Comparison of ENCODE assay signal across 25 mouse cellular contexts in genomic region chr19:53199711-53200110, GRCm38 (mm10). TPM values are rescaled to one million over a fixed set of nuclear protein-coding genes. Genes with fewer than 3 reads are reported as not detected.
DNase-seq lines count a peak whose midpoint lies in the region; ATAC-seq and TF ChIP-seq lines count a peak whose summit lies in the region.
"Had no signal": no experiment of that assay in that cellular context is flagged by ENCODE, and none has a peak within 500 bp of the region (broad histone marks: within the 10 kb centered on the region; RNA-seq: fewer than 3 reads in every experiment).

No protein-coding gene starts in this region.

- no peaks in the 10 kb centered on the region for H3K27me3 ChIP-seq in heart, embryonic 13.5 days (replicated peaks)
- no peaks in the 10 kb centered on the region for H3K27me3 ChIP-seq in lung, embryonic 15.5 days
- H3K27me3 ChIP-seq: embryonic facial prominence, embryonic 13.5 days; forebrain, embryonic 15.5 days; limb, embryonic 12.5 days; liver, embryonic 15.5 days; midbrain, embryonic 13.5 days; neural tube, embryonic 13.5 days; stomach, embryonic 15.5 days had no signal

- H3K9ac ChIP-seq in heart, embryonic 13.5 days: no peak overlapping the region
- no peak overlapping the region for H3K9ac ChIP-seq in lung, embryonic 15.5 days
- H3K9ac ChIP-seq: embryonic facial prominence, embryonic 13.5 days; forebrain, embryonic 15.5 days; hindbrain, embryonic 14.5 days; limb, embryonic 12.5 days; liver, embryonic 15.5 days; midbrain, embryonic 13.5 days; neural tube, embryonic 13.5 days; stomach, embryonic 15.5 days had no signal

- no peak for DNase-seq in heart, adult 18-20 months
- no peak for DNase-seq in lung, adult 2 months
- DNase-seq in adrenal gland, postnatal 25 days: no peak
- DNase-seq in thymus, adult 18-20 months: no peak
- DNase-seq: adrenal gland, adult 2 months; B cell, adult 2 months; cerebellum, adult 9-11 months; gastrocnemius, postnatal 10 days; lung, postnatal 14 days; thymus, postnatal 14 days had no signal

- 83% methylated on average over 9 of the region's 9 CpGs for WGBS in heart, embryonic 13.5 days
- WGBS in lung, embryonic 15.5 days: 85% methylated on average over 9 of the region's 9 CpGs
- WGBS in lung, adult 2 months: 82% methylated on average over 9 of the region's 9 CpGs

- no peak overlapping the region for H3K4me2 ChIP-seq in heart, embryonic 13.5 days
- no peak overlapping the region for H3K4me2 ChIP-seq in lung, embryonic 15.5 days
- H3K4me2 ChIP-seq: embryonic facial prominence, embryonic 13.5 days; forebrain, embryonic 15.5 days; hindbrain, embryonic 14.5 days; limb, embryonic 12.5 days; liver, embryonic 15.5 days; midbrain, embryonic 13.5 days; neural tube, embryonic 13.5 days; stomach, embryonic 15.5 days had no signal

- peaks cover 26% of the 10 kb centered on the region for H3K36me3 ChIP-seq in heart, embryonic 13.5 days
- no peaks in the 10 kb centered on the region for H3K36me3 ChIP-seq in lung, embryonic 15.5 days
- H3K36me3 ChIP-seq: forebrain, embryonic 15.5 days; midbrain, embryonic 13.5 days; neural tube, embryonic 13.5 days had no signal

- TF ChIP-seq POLR2A in lung, adult 2 months (IDR thresholded peaks at IDR 0.05; ENCODE audit: borderline replicate concordance, extremely low read depth, low read depth, low read length): no peak
- no peak for TF ChIP-seq POLR2A in cortical plate, adult 2 months (IDR thresholded peaks at IDR 0.05; ENCODE audit: extremely low read depth, insufficient read depth, low read length)

- no peak for TF ChIP-seq CTCF in lung, adult 2 months (IDR thresholded peaks at IDR 0.05; ENCODE audit: insufficient read depth, low read length)
- TF ChIP-seq CTCF in cortical plate, adult 2 months (IDR thresholded peaks at IDR 0.05; ENCODE audit: extremely low read depth, insufficient read depth, low read length): no peak

- H3K27ac ChIP-seq in heart, embryonic 13.5 days (replicated peaks): peak overlapping the region; percentile 60; the same call in 1 of the 2 replicates
- peak overlapping the region; percentile 9; the same call in 1 of the 2 replicates for H3K27ac ChIP-seq in lung, embryonic 15.5 days
- peak overlapping the region; percentile 73 for H3K27ac ChIP-seq in brown adipose tissue, adult 24 weeks (replicated peaks; ENCODE audit: low read depth, low read length)
- peak overlapping the region; percentile 72 for H3K27ac ChIP-seq in cortical plate, adult 2 months (ENCODE audit: insufficient read depth, low read length)
- H3K27ac ChIP-seq: embryonic facial prominence, embryonic 13.5 days; forebrain, embryonic 10.5 days; forebrain, embryonic 15.5 days; hindbrain, embryonic 14.5 days; limb, embryonic 12.5 days; liver, embryonic 15.5 days; midbrain, embryonic 13.5 days; neural tube, embryonic 13.5 days; stomach, embryonic 15.5 days had no signal

- peaks cover 45% of the 10 kb centered on the region for H3K4me1 ChIP-seq in heart, embryonic 13.5 days
- peaks cover 7% of the 10 kb centered on the region for H3K4me1 ChIP-seq in lung, embryonic 15.5 days
- peaks cover 18% of the 10 kb centered on the region for H3K4me1 ChIP-seq in lung, adult 2 months (ENCODE audit: control insufficient read depth, insufficient read depth, low read length)
- H3K4me1 ChIP-seq in brown adipose tissue, adult 24 weeks (ENCODE audit: control insufficient read depth, insufficient read depth, insufficient read length, low read length): peaks cover 17% of the 10 kb centered on the region
- no peaks in the 10 kb centered on the region for H3K4me1 ChIP-seq in cortical plate, adult 2 months (ENCODE audit: control insufficient read depth, insufficient read depth, low read length)
- H3K4me1 ChIP-seq: midbrain, embryonic 13.5 days had no signal

- H3K9me3 ChIP-seq in heart, embryonic 13.5 days: no peaks in the 10 kb centered on the region
- no peaks in the 10 kb centered on the region for H3K9me3 ChIP-seq in lung, embryonic 15.5 days
- H3K9me3 ChIP-seq: embryonic facial prominence, embryonic 13.5 days; forebrain, embryonic 10.5 days; forebrain, embryonic 15.5 days; limb, embryonic 12.5 days; liver, embryonic 15.5 days; midbrain, embryonic 13.5 days; neural tube, embryonic 13.5 days; stomach, embryonic 15.5 days had no signal

- no peak overlapping the region for H3K4me3 ChIP-seq in heart, embryonic 13.5 days
- H3K4me3 ChIP-seq in lung, embryonic 15.5 days: no peak overlapping the region
- H3K4me3 ChIP-seq in lung, adult 2 months (replicated peaks; ENCODE audit: extremely low read depth, low read depth, low read length): no peak overlapping the region
- no peak overlapping the region for H3K4me3 ChIP-seq in brown adipose tissue, adult 24 weeks (ENCODE audit: insufficient read depth, low read depth, low read length)
- H3K4me3 ChIP-seq in cortical plate, adult 2 months (ENCODE audit: insufficient read depth, low read length): no peak overlapping the region
- H3K4me3 ChIP-seq: embryonic facial prominence, embryonic 13.5 days; forebrain, embryonic 10.5 days; forebrain, embryonic 15.5 days; left cerebral cortex, adult 2 months; limb, embryonic 12.5 days; liver, embryonic 15.5 days; midbrain, embryonic 13.5 days; neural tube, embryonic 13.5 days; stomach, embryonic 15.5 days had no signal

- ATAC-seq in heart, embryonic 13.5 days (ENCODE audit: extremely low read depth, insufficient number of reproducible peaks, low FRiP score, low TSS enrichment): no peak
- ATAC-seq in lung, embryonic 15.5 days (ENCODE audit: borderline replicate concordance, extremely low read depth, low FRiP score, low TSS enrichment): no peak
- ATAC-seq: forebrain, embryonic 15.5 days; intestine, postnatal 0 days; midbrain, embryonic 13.5 days had no signal

RNA-seq across cellular contexts. Expression of gene Add3, which starts 59.5 kb away (rescaled TPM):
- polyA plus RNA-seq in heart, embryonic 13.5 days (2015; fragmentation: Nextera tagmentation; extraction: Ambion mirVana): 120 and 121 TPM in 2 replicates
- total RNA-seq in heart, adult 18-20 months (2021): 10 to 100 TPM; 44.3 to 52.5 TPM
- 106 and 109 TPM in 2 replicates for polyA plus RNA-seq in lung, embryonic 15.5 days (2015; fragmentation: Nextera tagmentation; extraction: Ambion mirVana)
- 40.0 and 53.0 TPM in 2 replicates for polyA plus RNA-seq in lung, adult 2 months (2012; rRNA removed)
- 40.1 and 40.8 TPM in 2 replicates for polyA plus RNA-seq in brown adipose tissue, adult 24 weeks (2012; ENCODE audit: insufficient read depth, insufficient read length, missing spikeins)
- 75.3 and 76.7 TPM in 2 replicates for polyA plus RNA-seq in cortical plate, adult 2 months (2012; rRNA removed)
- total RNA-seq in adrenal gland, postnatal 25 days (2021): 48.3 and 51.8 TPM in 2 replicates

Comparison
In these comparisons a context has a peak if more than half of its experiments do, and no peak if none do; other contexts are left out.
1. H3K27ac ChIP-seq: peak in every context shown above with its lines; median percentile 73 in brown adipose tissue, adult 24 weeks; 72 in cortical plate, adult 2 months; 60 in heart, embryonic 13.5 days; 9 in lung, embryonic 15.5 days.